ENCODE assay signal across 22 mouse cellular contexts in the genomic region with DNA sequence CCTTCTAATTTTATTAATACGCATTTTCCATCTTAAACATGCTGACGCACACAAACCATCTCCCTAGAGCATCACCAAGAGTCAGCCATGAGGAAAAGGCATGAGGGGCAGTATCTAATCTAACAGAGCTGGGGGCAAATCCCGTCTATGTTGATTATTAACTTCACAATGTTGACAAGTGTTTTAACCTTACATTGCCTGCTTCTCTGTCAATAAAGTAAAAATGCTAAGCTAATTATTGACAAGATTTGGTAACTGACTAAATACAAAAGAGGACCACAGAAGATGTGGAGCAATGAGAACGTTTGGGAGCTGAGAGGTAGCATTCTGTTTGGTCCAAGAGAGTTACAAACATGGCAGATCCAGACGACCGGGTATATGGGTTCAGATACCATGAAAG.
"Had no signal": no experiment of that assay in that cellular context is flagged by ENCODE, and none has a peak within 500 bp of the region (broad histone marks: within the 10 kb centered on the region; RNA-seq: fewer than 3 reads in every experiment).

No protein-coding gene starts in this region.

- H3K9ac ChIP-seq: limb, embryonic 13.5 days; lung, embryonic 15.5 days; midbrain, embryonic 13.5 days; neural tube, embryonic 13.5 days; stomach, embryonic 15.5 days had no signal

- H3K4me3 ChIP-seq: layer of hippocampus, adult 2 months; limb, embryonic 10.5 days; limb, embryonic 13.5 days; lung, embryonic 15.5 days; megakaryocyte, embryonic 14.5 days; midbrain, embryonic 10.5 days; midbrain, embryonic 13.5 days; myocyte; neural tube, embryonic 13.5 days; stomach, embryonic 15.5 days had no signal

- H3K4me2 ChIP-seq: limb, embryonic 13.5 days; lung, embryonic 15.5 days; midbrain, embryonic 13.5 days; neural tube, embryonic 13.5 days; stomach, embryonic 15.5 days had no signal

- H3K27ac ChIP-seq: layer of hippocampus, adult 2 months; limb, embryonic 10.5 days; limb, embryonic 13.5 days; lung, embryonic 15.5 days; midbrain, embryonic 10.5 days; midbrain, embryonic 13.5 days; neural tube, embryonic 13.5 days; stomach, embryonic 15.5 days had no signal

- H3K36me3 ChIP-seq: midbrain, embryonic 13.5 days; neural tube, embryonic 13.5 days had no signal

- H3K27me3 ChIP-seq: limb, embryonic 13.5 days; lung, embryonic 15.5 days; megakaryocyte, embryonic 14.5 days; midbrain, embryonic 13.5 days; neural tube, embryonic 13.5 days; stomach, embryonic 15.5 days had no signal

- DNase-seq: kidney, postnatal 10 days; layer of hippocampus, adult 9-11 months; lung, adult 18-20 months; lung, postnatal 10 days; lung, postnatal 36 days; retina, postnatal 1 day; right cerebral cortex, postnatal 25 days; spleen, adult 18-20 months; thymus, postnatal 25 days had no signal

- ATAC-seq: inflammation-experienced regulatory T-cells, adult 6 months; intestine, postnatal 0 days; midbrain, embryonic 13.5 days; midbrain, embryonic 16.5 days had no signal

- H3K9me3 ChIP-seq: limb, embryonic 10.5 days; limb, embryonic 13.5 days; lung, embryonic 15.5 days; megakaryocyte, embryonic 14.5 days; midbrain, embryonic 10.5 days; midbrain, embryonic 13.5 days; neural tube, embryonic 13.5 days; stomach, embryonic 15.5 days had no signal
